Mouse (Mus musculus): ENCODE results near the gene Sox11. TPM values are rescaled to one million over a fixed set of nuclear protein-coding genes. Genes with fewer than 3 reads are reported as not detected.

Sox11 gene
- polyA plus RNA-seq, 1 experiment from 2014 or later, result 827 TPM

- ATAC-seq (ENCODE audit: low FRiP score, low TSS enrichment), result no peak
- Histone ChIP-seq H3K4me1 (ENCODE audit: control insufficient read depth, insufficient read depth, low read length) (peaks cover 24% of the 10 kb centered on the region), H3K36me3 (ENCODE audit: control insufficient read depth, insufficient read depth, low read length) (peaks cover 39% of the 10 kb centered on the region), H3K27me3 (ENCODE audit: control insufficient read depth, insufficient read depth, low read length) (no peaks in the 10 kb centered on the region), H3K4me2 (ENCODE audit: low read length) (peak overlapping the region; percentile 95), H3K4me3 (replicated peaks; ENCODE audit: low read depth, low read length) (peak overlapping the region; percentile 100), H3K9me3 (ENCODE audit: control insufficient read depth, low read length) (no peaks in the 10 kb centered on the region), H3K9ac (replicated peaks; ENCODE audit: low read length) (peak overlapping the region; percentile 100), H3K27ac (replicated peaks; ENCODE audit: low read depth, low read length) (peak overlapping the region; percentile 98)
- WGBS, result under 1% methylated on average over 40 of the region's 40 CpGs
- DNase-seq, result peak; percentile 80
Observed at GRCm38 (mm10) chr12:27338721-27339170, 3.6 kb downstream of the Sox11 start.

DNA sequence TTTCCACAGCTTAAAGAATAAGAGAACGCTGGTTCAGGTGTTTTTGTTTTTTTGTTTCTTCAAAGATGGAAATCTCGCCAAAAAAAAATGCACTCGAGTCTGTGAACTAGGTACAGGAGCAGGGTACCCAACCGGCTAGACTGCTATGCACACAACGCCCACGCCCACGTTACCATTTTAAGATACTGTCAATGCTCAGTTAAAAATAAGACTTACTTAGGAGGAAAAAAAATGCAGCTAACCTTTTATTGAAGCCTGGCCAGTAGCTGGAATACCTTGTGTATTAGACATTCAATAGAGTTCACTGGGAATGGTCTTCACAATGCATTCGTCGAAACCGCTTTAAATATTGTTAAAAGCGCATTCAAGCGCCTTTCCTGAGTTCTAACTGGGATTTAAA, 4.3 kb downstream of the Sox11 start:
- no peaks in the 10 kb centered on the region for H3K9me3 ChIP-seq (ENCODE audit: control insufficient read depth, low read length)
- WGBS, result under 1% methylated on average over 12 of the region's 12 CpGs
- H3K4me2 ChIP-seq (ENCODE audit: low read length), result peak overlapping the region; percentile 95
- no peak for ATAC-seq (ENCODE audit: low FRiP score, low TSS enrichment)
- peaks cover 26% of the 10 kb centered on the region for H3K4me1 ChIP-seq (ENCODE audit: control insufficient read depth, insufficient read depth, low read length)
- peak overlapping the region; percentile 100 for H3K4me3 ChIP-seq (replicated peaks; ENCODE audit: low read depth, low read length)
- H3K9ac ChIP-seq (replicated peaks; ENCODE audit: low read length), result peak overlapping the region; percentile 100
- DNase-seq, result peak; percentile 69
- H3K27me3 ChIP-seq (ENCODE audit: control insufficient read depth, insufficient read depth, low read length), result no peaks in the 10 kb centered on the region
- H3K27ac ChIP-seq (replicated peaks; ENCODE audit: low read depth, low read length), result peak overlapping the region; percentile 98
- peaks cover 41% of the 10 kb centered on the region for H3K36me3 ChIP-seq (ENCODE audit: control insufficient read depth, insufficient read depth, low read length)

- WGBS, result 4% methylated on average over 1 of the region's 1 CpGs
Observed at GRCm38 (mm10) chr12:27337482-27337881, 4.9 kb downstream of the Sox11 start.

DNA sequence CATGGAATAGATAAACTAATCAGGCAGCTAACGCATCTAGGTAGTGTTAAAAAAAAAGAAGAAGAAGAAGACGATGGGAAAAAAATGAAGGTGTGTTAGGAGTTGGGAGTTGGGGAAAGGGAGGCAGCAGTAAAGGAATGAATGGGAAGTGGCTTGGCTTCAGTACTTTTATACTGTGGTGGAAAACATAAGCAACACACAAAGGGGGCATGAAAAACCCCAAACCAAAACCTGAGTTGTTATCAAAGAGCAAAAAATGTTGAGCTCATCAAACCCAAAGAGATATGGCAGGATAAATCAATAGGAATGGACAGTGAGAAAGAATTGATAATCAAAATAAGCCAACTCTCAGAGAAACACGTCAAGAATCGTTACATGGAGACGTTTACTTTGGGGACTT, 5.6 kb downstream of the Sox11 start:
- peak; percentile 46 for DNase-seq
- peak overlapping the region; percentile 100 for H3K4me3 ChIP-seq (replicated peaks; ENCODE audit: low read depth, low read length)
- WGBS, result 6% methylated on average over 5 of the region's 5 CpGs
- no peak for ATAC-seq (ENCODE audit: low FRiP score, low TSS enrichment)
- H3K4me1 ChIP-seq (ENCODE audit: control insufficient read depth, insufficient read depth, low read length), result peaks cover 26% of the 10 kb centered on the region
- H3K36me3 ChIP-seq (ENCODE audit: control insufficient read depth, insufficient read depth, low read length), result peaks cover 41% of the 10 kb centered on the region
- peak overlapping the region; percentile 98 for H3K27ac ChIP-seq (replicated peaks; ENCODE audit: low read depth, low read length)
- peak overlapping the region; percentile 95 for H3K4me2 ChIP-seq (ENCODE audit: low read length)
- no peaks in the 10 kb centered on the region for H3K9me3 ChIP-seq (ENCODE audit: control insufficient read depth, low read length)
- peak overlapping the region; percentile 100 for H3K9ac ChIP-seq (replicated peaks; ENCODE audit: low read length)
- H3K27me3 ChIP-seq (ENCODE audit: control insufficient read depth, insufficient read depth, low read length), result no peaks in the 10 kb centered on the region

More at GRCm38 (mm10) chr12:27337482-27337881, 4.9 kb downstream of the Sox11 start:
- DNase-seq, result peak; percentile 43
- Histone ChIP-seq H3K9me3 (ENCODE audit: control insufficient read depth, low read length) (no peaks in the 10 kb centered on the region), H3K4me2 (ENCODE audit: low read length) (peak overlapping the region; percentile 95), H3K36me3 (ENCODE audit: control insufficient read depth, insufficient read depth, low read length) (peaks cover 41% of the 10 kb centered on the region), H3K9ac (replicated peaks; ENCODE audit: low read length) (peak overlapping the region; percentile 100), H3K27ac (replicated peaks; ENCODE audit: low read depth, low read length) (peak overlapping the region; percentile 98), H3K4me3 (replicated peaks; ENCODE audit: low read depth, low read length) (peak overlapping the region; percentile 100), H3K4me1 (ENCODE audit: control insufficient read depth, insufficient read depth, low read length) (peaks cover 26% of the 10 kb centered on the region), H3K27me3 (ENCODE audit: control insufficient read depth, insufficient read depth, low read length) (no peaks in the 10 kb centered on the region)
- no peak for ATAC-seq (ENCODE audit: low FRiP score, low TSS enrichment)

- peaks cover 26% of the 10 kb centered on the region for H3K4me1 ChIP-seq (ENCODE audit: control insufficient read depth, insufficient read depth, low read length)
- WGBS, result 28% methylated on average over 7 of the region's 7 CpGs
- peak overlapping the region; percentile 95 for H3K4me2 ChIP-seq (ENCODE audit: low read length)
- H3K9ac ChIP-seq (replicated peaks; ENCODE audit: low read length), result peak overlapping the region; percentile 100
- no peaks in the 10 kb centered on the region for H3K9me3 ChIP-seq (ENCODE audit: control insufficient read depth, low read length)
- H3K36me3 ChIP-seq (ENCODE audit: control insufficient read depth, insufficient read depth, low read length), result peaks cover 41% of the 10 kb centered on the region
- ATAC-seq (ENCODE audit: low FRiP score, low TSS enrichment) (no peak), DNase-seq (peak; percentile 62)
- H3K27me3 ChIP-seq (ENCODE audit: control insufficient read depth, insufficient read depth, low read length), result no peaks in the 10 kb centered on the region
- H3K27ac ChIP-seq (replicated peaks; ENCODE audit: low read depth, low read length), result peak overlapping the region; percentile 98
- H3K4me3 ChIP-seq (replicated peaks; ENCODE audit: low read depth, low read length), result peak overlapping the region; percentile 100
Observed at GRCm38 (mm10) chr12:27336336-27336735, 6.0 kb downstream of the Sox11 start.

GRCm38 (mm10) chr12:27335356-27336055, 6.9 kb downstream of the Sox11 start:
- 36% methylated on average over 11 of the region's 11 CpGs for WGBS
- Histone ChIP-seq H3K27ac (replicated peaks; ENCODE audit: low read depth, low read length) (peak overlapping the region; percentile 98), H3K4me3 (replicated peaks; ENCODE audit: low read depth, low read length) (peak overlapping the region; percentile 100), H3K9ac (replicated peaks; ENCODE audit: low read length) (peak overlapping the region; percentile 100), H3K27me3 (ENCODE audit: control insufficient read depth, insufficient read depth, low read length) (no peaks in the 10 kb centered on the region), H3K36me3 (ENCODE audit: control insufficient read depth, insufficient read depth, low read length) (peaks cover 41% of the 10 kb centered on the region), H3K9me3 (ENCODE audit: control insufficient read depth, low read length) (no peaks in the 10 kb centered on the region), H3K4me1 (ENCODE audit: control insufficient read depth, insufficient read depth, low read length) (peaks cover 26% of the 10 kb centered on the region), H3K4me2 (ENCODE audit: low read length) (peak overlapping the region; percentile 95)
- no peak for ATAC-seq (ENCODE audit: low FRiP score, low TSS enrichment)
- peak; percentile 68 for DNase-seq

DNA sequence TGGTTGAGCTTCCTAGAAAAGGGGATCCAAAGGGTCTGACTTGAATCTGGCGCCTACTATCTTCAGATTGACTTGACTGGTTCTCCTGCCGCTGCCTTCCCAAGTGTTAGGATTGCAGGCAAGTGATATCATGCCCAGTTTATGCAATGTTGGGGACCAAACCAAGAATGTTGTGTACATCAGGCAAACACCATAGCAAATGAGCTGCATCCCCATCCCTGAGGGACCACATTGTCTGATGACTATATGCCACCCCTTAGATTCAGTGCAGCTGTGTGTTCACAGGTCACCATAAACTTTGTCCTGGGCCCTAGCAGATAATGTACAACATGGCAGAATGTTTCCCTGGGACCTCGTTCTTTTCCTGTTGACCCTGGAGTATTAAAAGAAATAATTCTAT, 8.8 kb downstream of the Sox11 start:
- Histone ChIP-seq H3K27ac (replicated peaks; ENCODE audit: low read depth, low read length) (peak overlapping the region; percentile 62), H3K9me3 (ENCODE audit: control insufficient read depth, low read length) (no peaks in the 10 kb centered on the region), H3K27me3 (ENCODE audit: control insufficient read depth, insufficient read depth, low read length) (no peaks in the 10 kb centered on the region), H3K36me3 (ENCODE audit: control insufficient read depth, insufficient read depth, low read length) (peaks cover 30% of the 10 kb centered on the region), H3K4me3 (replicated peaks; ENCODE audit: low read depth, low read length) (no peak overlapping the region), H3K4me1 (ENCODE audit: control insufficient read depth, insufficient read depth, low read length) (peaks cover 26% of the 10 kb centered on the region), H3K4me2 (ENCODE audit: low read length) (peak overlapping the region; percentile 95), H3K9ac (replicated peaks; ENCODE audit: low read length) (no peak overlapping the region)
- ATAC-seq (ENCODE audit: low FRiP score, low TSS enrichment) (peak; percentile 37; the same call in 1 of the 2 replicates), DNase-seq (peak; percentile 46)
- 83% methylated on average over 3 of the region's 3 CpGs for whole genome bisulfite sequencing

- 41% methylated on average over 1 of the region's 1 CpGs for WGBS
- Histone ChIP-seq H3K27me3 (ENCODE audit: control insufficient read depth, insufficient read depth, low read length) (no peaks in the 10 kb centered on the region), H3K4me2 (ENCODE audit: low read length) (no peak overlapping the region), H3K36me3 (ENCODE audit: control insufficient read depth, insufficient read depth, low read length) (no peaks in the 10 kb centered on the region), H3K4me1 (ENCODE audit: control insufficient read depth, insufficient read depth, low read length) (no peaks in the 10 kb centered on the region), H3K4me3 (replicated peaks; ENCODE audit: low read depth, low read length) (no peak overlapping the region), H3K9me3 (ENCODE audit: control insufficient read depth, low read length) (no peaks in the 10 kb centered on the region), H3K9ac (replicated peaks; ENCODE audit: low read length) (no peak overlapping the region), H3K27ac (replicated peaks; ENCODE audit: low read depth, low read length) (no peak overlapping the region)
- ATAC-seq (ENCODE audit: low FRiP score, low TSS enrichment), result no peak
- DNase-seq, result no peak
Observed at GRCm38 (mm10) chr12:27323423-27323822, 19.0 kb downstream of the Sox11 start.

GRCm38 (mm10) chr12:27320705-27321104, 21.7 kb downstream of the Sox11 start:
- Histone ChIP-seq H3K4me3 (replicated peaks; ENCODE audit: low read depth, low read length) (no peak overlapping the region), H3K27ac (replicated peaks; ENCODE audit: low read depth, low read length) (no peak overlapping the region), H3K4me2 (ENCODE audit: low read length) (no peak overlapping the region), H3K9ac (replicated peaks; ENCODE audit: low read length) (no peak overlapping the region), H3K27me3 (ENCODE audit: control insufficient read depth, insufficient read depth, low read length) (no peaks in the 10 kb centered on the region), H3K9me3 (ENCODE audit: control insufficient read depth, low read length) (no peaks in the 10 kb centered on the region), H3K36me3 (ENCODE audit: control insufficient read depth, insufficient read depth, low read length) (no peaks in the 10 kb centered on the region), H3K4me1 (ENCODE audit: control insufficient read depth, insufficient read depth, low read length) (no peaks in the 10 kb centered on the region)
- DNase-seq (no peak), ATAC-seq (ENCODE audit: low FRiP score, low TSS enrichment) (no peak)
